Mouse (Mus musculus): Measurements from ENCODE around the gene Cnot9. TPM values are rescaled to one million over a fixed set of nuclear protein-coding genes. Genes with fewer than 3 reads are reported as not detected.

Gene Cnot9
- polyA plus RNA-seq, 1 experiment from 2014 or later = 33.6 TPM

DNA sequence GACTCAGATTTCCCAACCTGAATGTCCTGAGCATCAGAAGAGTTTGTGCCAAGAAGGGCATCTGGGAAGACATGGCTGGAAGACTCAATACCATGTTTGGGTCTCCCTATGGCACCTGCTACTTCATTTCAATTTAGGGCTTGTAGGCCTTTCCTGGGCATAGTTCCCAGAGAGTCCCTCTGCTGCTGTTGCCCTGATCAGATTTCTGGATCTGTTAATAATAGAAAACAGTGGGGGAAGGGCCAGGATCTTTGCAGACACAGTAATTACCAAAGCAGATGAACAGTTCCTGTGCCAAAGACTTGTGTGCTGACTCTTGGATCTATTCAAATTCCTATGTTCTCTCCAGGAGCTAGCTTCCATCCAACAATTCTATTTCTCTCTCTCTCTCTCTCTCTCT is 32.8 kb downstream of the Cnot9 start:
- Histone ChIP-seq H3K27me3 (replicated peaks) (peaks cover 7% of the 10 kb centered on the region), H3K36me3 (no peaks in the 10 kb centered on the region; the same call in 1 of the 2 replicates), H3K4me3 (no peak overlapping the region), H3K27ac (replicated peaks) (no peak overlapping the region), H3K9ac (no peak overlapping the region), H3K4me2 (no peak overlapping the region), H3K4me1 (peaks cover 5% of the 10 kb centered on the region), H3K9me3 (no peaks in the 10 kb centered on the region)
- ATAC-seq (ENCODE audit: extremely low read depth, insufficient number of reproducible peaks, low FRiP score, low TSS enrichment) = no peak

GRCm38 (mm10) chr1:74542451-74542961 is 36.6 kb downstream of the Cnot9 start, which contains the start of gene Plcd4:
TSS of gene Plcd4 (plus strand) at chr1:74542888.
- Histone ChIP-seq H3K36me3 (no peaks in the 10 kb centered on the region), H3K9ac (0 out of 2 replicates have a peak within 1 kb of the TSS, but pooled peaks have one; percentile 8), H3K4me2 (peak within 1 kb of the TSS; percentile 24; the same call in 1 of the 2 replicates), H3K27me3 (replicated peaks) (peaks cover 22% of the 10 kb centered on the region), H3K4me3 (no peak within 1 kb of the TSS), H3K27ac (replicated peaks) (no peak within 1 kb of the TSS), H3K4me1 (peaks cover 5% of the 10 kb centered on the region), H3K9me3 (no peaks in the 10 kb centered on the region)
- ATAC-seq (ENCODE audit: extremely low read depth, insufficient number of reproducible peaks, low FRiP score, low TSS enrichment) = no peak
- 9% methylated on average over 6 of the region's 6 CpGs for WGBS

DNA sequence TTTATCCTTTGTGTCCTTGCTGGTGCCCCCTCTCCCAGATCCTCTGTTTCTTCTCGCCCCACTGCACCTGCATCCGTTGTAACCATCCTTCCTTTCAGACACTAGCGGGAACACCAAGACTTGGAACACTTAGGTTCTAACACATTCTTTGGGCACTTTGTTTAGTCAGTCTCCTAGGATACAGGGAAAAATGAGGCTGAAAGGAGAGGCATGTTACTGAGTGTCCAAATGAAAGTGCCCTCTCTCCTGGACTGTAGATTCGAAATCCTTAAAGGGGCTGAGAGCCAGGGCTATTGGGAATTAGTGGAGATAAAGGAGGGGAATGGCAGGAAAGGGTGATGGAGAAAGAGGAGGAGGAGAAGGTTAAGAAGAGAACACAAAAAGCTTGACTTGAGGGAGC is 38.3 kb downstream of the Cnot9 start, which contains the start of gene Usp37:
Gene Usp37 (minus strand): TSS at position 101 of the 400 bp plus-strand sequence.
- Histone ChIP-seq H3K4me1 (peaks cover 5% of the 10 kb centered on the region), H3K27ac (replicated peaks) (no peak within 1 kb of the TSS), H3K4me3 (no peak within 1 kb of the TSS), H3K9ac (0 out of 2 replicates have a peak within 1 kb of the TSS, but pooled peaks have one; percentile 8), H3K36me3 (no peaks in the 10 kb centered on the region), H3K4me2 (no peak within 1 kb of the TSS), H3K9me3 (no peaks in the 10 kb centered on the region), H3K27me3 (replicated peaks) (peaks cover 26% of the 10 kb centered on the region)
- WGBS = 76% methylated on average over 4 of the region's 4 CpGs
- no peak for ATAC-seq (ENCODE audit: extremely low read depth, insufficient number of reproducible peaks, low FRiP score, low TSS enrichment)

DNA sequence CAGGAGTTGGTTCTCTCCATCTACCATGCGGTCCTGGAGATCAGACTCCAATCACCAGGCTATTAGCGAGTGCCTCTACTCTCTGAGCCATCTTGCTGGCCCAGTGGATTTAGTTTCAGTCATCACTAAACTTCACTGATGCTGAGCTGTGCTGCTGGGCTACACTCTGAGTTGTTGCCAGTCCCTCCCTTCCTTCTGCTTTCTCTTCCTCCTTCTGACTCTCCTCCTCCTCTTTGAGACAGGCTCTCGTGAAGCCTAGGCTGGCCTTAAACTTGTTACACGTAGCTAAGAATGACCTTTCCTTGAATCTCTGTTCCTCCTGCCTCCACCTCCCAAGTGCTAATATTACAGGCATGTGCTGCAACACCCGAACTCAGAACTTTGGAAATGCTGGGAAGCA is 53.2 kb downstream of the Cnot9 start:
- Histone ChIP-seq H3K9me3 (no peaks in the 10 kb centered on the region), H3K4me2 (no peak overlapping the region), H3K27me3 (replicated peaks) (no peaks in the 10 kb centered on the region), H3K4me1 (no peaks in the 10 kb centered on the region), H3K9ac (no peak overlapping the region), H3K27ac (replicated peaks) (no peak overlapping the region), H3K4me3 (no peak overlapping the region), H3K36me3 (peaks cover 10% of the 10 kb centered on the region)
- no peak for ATAC-seq (ENCODE audit: extremely low read depth, insufficient number of reproducible peaks, low FRiP score, low TSS enrichment)
- 79% methylated on average over 5 of the region's 5 CpGs for WGBS

- H3K4me3 ChIP-seq = no peak overlapping the region
- 93% methylated on average over 6 of the region's 6 CpGs for WGBS
- H3K9ac ChIP-seq = no peak overlapping the region
- H3K36me3 ChIP-seq = peaks cover 74% of the 10 kb centered on the region
- no peak overlapping the region for H3K27ac ChIP-seq (replicated peaks)
- H3K9me3 ChIP-seq = no peaks in the 10 kb centered on the region
- no peak overlapping the region for H3K4me2 ChIP-seq
- H3K4me1 ChIP-seq = no peaks in the 10 kb centered on the region
- no peaks in the 10 kb centered on the region for H3K27me3 ChIP-seq (replicated peaks)
- ATAC-seq (ENCODE audit: extremely low read depth, insufficient number of reproducible peaks, low FRiP score, low TSS enrichment) = no peak
Observed at GRCm38 (mm10) chr1:74565834-74566233, 60.0 kb downstream of the Cnot9 start.

DNA sequence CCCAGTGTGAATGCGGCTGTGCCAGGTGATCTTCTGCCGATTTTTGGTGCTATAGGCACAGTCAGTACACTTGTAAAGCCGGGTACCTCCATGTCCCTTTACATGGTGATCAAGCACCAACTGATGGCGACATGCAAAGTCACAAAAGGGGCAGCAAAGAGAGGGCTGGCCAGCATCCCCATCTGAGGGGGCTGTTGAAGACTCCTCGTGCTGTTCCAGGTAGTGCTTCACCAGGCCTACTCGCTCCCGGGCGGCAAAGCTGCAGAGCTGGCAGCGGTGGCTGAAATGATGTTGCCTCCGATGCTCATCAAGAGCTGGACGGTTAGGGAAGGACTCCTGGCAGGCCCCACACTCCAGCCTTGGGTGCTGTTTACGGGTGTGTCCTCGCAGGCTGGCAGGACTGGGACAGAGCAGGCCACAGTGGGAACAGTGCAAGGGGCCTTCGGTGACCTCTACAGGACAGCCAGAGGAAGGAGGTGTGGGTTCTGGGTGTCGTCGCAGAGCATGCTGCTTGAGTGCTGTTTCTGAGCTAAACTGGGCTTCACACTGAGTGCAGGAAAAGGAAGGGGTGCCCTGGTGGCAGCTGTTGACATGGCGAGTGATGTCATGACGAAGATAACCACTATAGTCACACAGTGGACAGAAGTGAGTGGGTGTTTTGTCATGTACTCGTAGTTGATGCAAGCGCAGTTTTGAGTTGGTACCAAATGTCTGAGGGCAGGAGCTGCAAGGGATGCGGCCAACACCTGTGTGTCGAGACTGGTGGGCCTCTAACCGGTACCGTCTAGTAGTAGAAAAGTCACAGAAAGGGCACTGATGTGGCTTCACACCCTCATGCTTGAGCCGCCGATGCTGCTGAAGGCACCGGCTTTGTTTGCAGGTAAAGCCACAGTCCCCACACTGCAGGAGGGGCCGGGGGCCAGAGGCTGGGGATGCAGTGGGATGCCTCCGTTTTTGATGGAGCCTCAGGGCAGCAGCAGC is 64.2 kb downstream of the Cnot9 start:
- no peak for ATAC-seq (ENCODE audit: extremely low read depth, insufficient number of reproducible peaks, low FRiP score, low TSS enrichment)
- H3K36me3 ChIP-seq = peaks cover 95% of the 10 kb centered on the region

More for the DNA sequence above, 64.2 kb downstream of the Cnot9 start:
- H3K9ac ChIP-seq = no peak overlapping the region
- H3K4me2 ChIP-seq = no peak overlapping the region
- H3K9me3 ChIP-seq = no peaks in the 10 kb centered on the region
- H3K27me3 ChIP-seq (replicated peaks) = no peaks in the 10 kb centered on the region
- no peaks in the 10 kb centered on the region for H3K4me1 ChIP-seq
- 81% methylated on average over 29 of the region's 29 CpGs for WGBS
- no peak overlapping the region for H3K4me3 ChIP-seq
- H3K27ac ChIP-seq (replicated peaks) = no peak overlapping the region

Other genes with a start within 250 kb of the Cnot9 start
- gene Gpbar1, start 227.5 kb upstream of the Cnot9 start, polyA plus RNA-seq (2015; fragmentation: Nextera tagmentation; extraction: Ambion mirVana) = 0.36 and 0.64 TPM in 2 replicates
- 164 and 188 TPM in 2 replicates for gene Aamp, start 221.3 kb upstream of the Cnot9 start, polyA plus RNA-seq (2015; fragmentation: Nextera tagmentation; extraction: Ambion mirVana)
- gene Pnkd, start 221.1 kb upstream of the Cnot9 start, polyA plus RNA-seq (2015; fragmentation: Nextera tagmentation; extraction: Ambion mirVana) = 227 and 252 TPM in 2 replicates
- 42.0 and 42.7 TPM in 2 replicates for gene Tmbim1, start 200.4 kb upstream of the Cnot9 start, polyA plus RNA-seq (2015; fragmentation: Nextera tagmentation; extraction: Ambion mirVana)
- gene Catip, start 143.9 kb upstream of the Cnot9 start, polyA plus RNA-seq (2015; fragmentation: Nextera tagmentation; extraction: Ambion mirVana) = 0.33 and 0.38 TPM in 2 replicates
- 2.8 and 3.1 TPM in 2 replicates for gene Slc11a1, start 130.9 kb upstream of the Cnot9 start, polyA plus RNA-seq (2015; fragmentation: Nextera tagmentation; extraction: Ambion mirVana)
- gene Ctdsp1, start 114.5 kb upstream of the Cnot9 start, polyA plus RNA-seq (2015; fragmentation: Nextera tagmentation; extraction: Ambion mirVana) = 57.3 and 60.4 TPM in 2 replicates
- 0.19 and 0.45 TPM in 2 replicates for gene Vil1, start 96.7 kb upstream of the Cnot9 start, polyA plus RNA-seq (2015; fragmentation: Nextera tagmentation; extraction: Ambion mirVana)
- gene Plcd4, start 36.8 kb downstream of the Cnot9 start, polyA plus RNA-seq (2015; fragmentation: Nextera tagmentation; extraction: Ambion mirVana) = 0.52 and 0.64 TPM in 2 replicates
- 19.1 and 19.2 TPM in 2 replicates for gene Usp37, start 38.2 kb downstream of the Cnot9 start, polyA plus RNA-seq (2015; fragmentation: Nextera tagmentation; extraction: Ambion mirVana)
- 4.9 and 5.1 TPM in 2 replicates for gene Zfp142, start 82.2 kb downstream of the Cnot9 start, polyA plus RNA-seq (2015; fragmentation: Nextera tagmentation; extraction: Ambion mirVana)
- gene Bcs1l, start 82.2 kb downstream of the Cnot9 start, polyA plus RNA-seq (2015; fragmentation: Nextera tagmentation; extraction: Ambion mirVana) = 20.5 and 21.7 TPM in 2 replicates
- gene Rnf25, start 95.3 kb downstream of the Cnot9 start, polyA plus RNA-seq (2015; fragmentation: Nextera tagmentation; extraction: Ambion mirVana) = 23.7 and 24.5 TPM in 2 replicates
- 2.8 and 3.5 TPM in 2 replicates for gene Stk36, start 95.4 kb downstream of the Cnot9 start, polyA plus RNA-seq (2015; fragmentation: Nextera tagmentation; extraction: Ambion mirVana)
- gene Ttll4, start 155.7 kb downstream of the Cnot9 start, polyA plus RNA-seq (2015; fragmentation: Nextera tagmentation; extraction: Ambion mirVana) = 8.0 and 9.1 TPM in 2 replicates
- gene Cyp27a1, start 207.5 kb downstream of the Cnot9 start, polyA plus RNA-seq (2015; fragmentation: Nextera tagmentation; extraction: Ambion mirVana) = 11.1 and 11.3 TPM in 2 replicates
- gene Prkag3, start 243.2 kb downstream of the Cnot9 start, polyA plus RNA-seq (2015; fragmentation: Nextera tagmentation; extraction: Ambion mirVana) = 4.2 and 7.2 TPM in 2 replicates